Mouse (Mus musculus) liver, embryonic 14.5 days (tissue): ENCODE measurements around the gene Nicn1.

Experiments
- CTCF ChIP-seq: IDR thresholded peaks from 2 replicates; pipeline ENCODE4 v1.5.1; 2016; ENCODE audit warnings: antibody characterized with exemption, low read depth, control low read depth
- EP300 ChIP-seq: IDR thresholded peaks from 2 replicates; pipeline ENCODE4 v1.6.1; 2016; ENCODE audit warnings: antibody characterized with exemption, low read depth

- TF ChIP-seq EP300 (no peak), CTCF (no peak)
These were observed 48.3 kb downstream of the Nicn1 start for GRCm38 (mm10) chr9:108338551-108338885.
